Mouse (Mus musculus) E14TG2a.4 (cell line): ENCODE measurements around the gene Gm28557.
A peak's percentile ranks its signal among the peaks of the same experiment; 100 is the strongest.

ENCODE experiments used
- H3K27me3 ChIP-seq: 2 replicates; pipeline ENCODE4 v1.6.1; 2014; ENCODE audit warnings: low read length, control low read depth; ENCODE audit not compliant: insufficient read depth
- H3K36me3 ChIP-seq: 2 replicates; pipeline ENCODE4 v1.6.1; 2014; ENCODE audit warnings: low read length, control low read depth; ENCODE audit not compliant: insufficient read depth
- H3K4me1 ChIP-seq: replicated peaks from 2 replicates; pipeline ENCODE4 v1.6.1; 2014; ENCODE audit warnings: low read depth, low read length, control low read depth
- H3K4me3 ChIP-seq: replicated peaks from 2 replicates; pipeline ENCODE4 v1.5.1; 2014; ENCODE audit warnings: mild to moderate bottlenecking, low read length
- H3K9me3 ChIP-seq: 2 replicates; pipeline ENCODE4 v1.6.1; 2014; ENCODE audit warnings: low read length, control low read depth
- CTCF ChIP-seq: conservative IDR thresholded peaks from 2 replicates; pipeline ENCODE4 v1.5.1; 2014; ENCODE audit warnings: low read length
- NANOG ChIP-seq: IDR thresholded peaks from 2 replicates; pipeline ENCODE4 v1.6.1; 2014; ENCODE audit warnings: borderline replicate concordance, low read length, mixed read lengths
- POU5F1 ChIP-seq: IDR thresholded peaks from 2 replicates; pipeline ENCODE4 v1.6.1; 2014; ENCODE audit warnings: low read length, borderline replicate concordance

Gene Gm28557

DNA sequence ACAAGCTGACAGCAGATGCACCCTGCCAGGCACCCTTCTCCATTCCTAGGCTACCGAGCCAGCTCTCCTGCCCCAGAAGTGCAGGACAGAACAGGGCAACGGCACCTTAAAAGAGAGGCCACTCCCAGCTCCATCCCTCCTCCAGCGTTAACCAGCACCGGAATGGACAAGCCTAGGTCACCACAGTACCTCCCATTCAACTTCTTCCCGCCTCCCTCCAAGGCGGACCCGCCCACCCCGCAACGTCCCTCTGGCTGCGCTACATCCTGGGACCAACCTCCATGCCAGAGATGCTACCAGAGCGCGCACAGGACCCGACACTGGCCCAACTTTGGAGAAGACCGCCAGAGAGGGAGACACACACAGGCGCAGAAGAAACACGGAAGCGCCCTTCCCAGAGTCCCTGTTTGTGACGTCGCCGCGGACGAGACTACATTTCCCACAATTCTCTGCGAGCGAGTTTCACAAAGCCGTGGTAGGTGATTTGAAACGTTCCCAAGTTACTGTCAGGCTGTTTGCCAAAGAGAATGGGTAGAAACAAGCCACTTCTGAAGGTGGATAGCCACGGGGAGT lies 47.5 kb downstream of the Gm28557 start, which contains the start of gene Zfp712:
Gene Zfp712 (minus strand): TSS at position 385 of the 573 bp plus-strand sequence.
- H3K36me3 ChIP-seq = no peaks in the 10 kb centered on the region
- TF ChIP-seq NANOG (no peak), CTCF (no peak), POU5F1 (no peak)

DNA sequence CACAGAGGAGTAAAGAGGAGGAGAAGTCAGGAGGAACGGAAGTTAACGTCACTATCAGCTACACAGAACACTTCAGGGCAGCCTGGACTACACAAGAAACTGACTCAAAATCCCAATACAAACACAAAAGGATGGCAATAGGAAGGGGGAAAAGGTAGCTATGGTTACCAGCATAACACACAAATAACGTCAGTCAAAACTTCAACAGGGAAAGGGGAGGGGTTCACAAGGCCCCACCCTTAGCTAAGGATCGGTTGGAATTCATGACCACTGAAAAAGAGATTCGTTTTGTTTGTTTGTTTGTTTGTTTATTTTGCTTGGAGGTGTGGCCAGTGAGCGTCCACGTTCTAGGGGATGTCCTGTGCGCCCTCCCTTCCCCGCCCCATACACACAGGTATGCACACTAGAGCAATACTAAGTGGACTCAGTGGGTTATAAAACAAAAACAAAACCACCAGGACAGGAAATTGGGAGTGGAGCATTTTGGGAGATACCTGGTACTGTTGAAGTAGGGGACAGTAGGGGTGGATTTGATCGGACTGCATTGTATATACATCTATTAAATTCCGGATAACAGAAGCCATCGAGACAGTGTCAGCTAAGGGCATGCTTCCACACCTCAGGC lies 48.1 kb downstream of the Gm28557 start:
- TF ChIP-seq CTCF (no peak), POU5F1 (no peak), NANOG (no peak)
- no peaks in the 10 kb centered on the region for H3K27me3 ChIP-seq
- H3K4me1 ChIP-seq = peaks cover 17% of the 10 kb centered on the region
- H3K36me3 ChIP-seq = no peaks in the 10 kb centered on the region
- H3K9me3 ChIP-seq = peaks cover 6% of the 10 kb centered on the region
- peak overlapping the region; percentile 92 for H3K4me3 ChIP-seq

More for the DNA sequence above, 47.5 kb downstream of the Gm28557 start, which contains the start of gene Zfp712:
- Histone ChIP-seq H3K9me3 (peaks cover 12% of the 10 kb centered on the region), H3K4me3 (peak within 1 kb of the TSS; percentile 92), H3K27me3 (no peaks in the 10 kb centered on the region), H3K4me1 (peaks cover 17% of the 10 kb centered on the region)
